Mouse (Mus musculus) hindbrain, embryonic 13.5 days (tissue): ENCODE results near the gene Ahdc1. TPM values are rescaled to one million over a fixed set of nuclear protein-coding genes. Genes with fewer than 3 reads are reported as not detected.

Experiments used
- ATAC-seq: fragments of 200-750 bp; cut with Nextera tagmentation; 2 replicates; pipeline ENCODE4 v1.8.0; 2017; ENCODE audit warnings: moderate TSS enrichment; ENCODE audit not compliant: low FRiP score
- H3K27ac ChIP-seq: fragments of 300-500 bp; sonication (generic); 2 replicates; pipeline ENCODE4 v1.5.1; 2015; ENCODE audit warnings: inconsistent platforms, mild to moderate bottlenecking, moderate library complexity
- H3K27me3 ChIP-seq: fragments of 300-500 bp; sonication (generic); 2 replicates; pipeline ENCODE4 v1.6.1; 2015; ENCODE audit warnings: mild to moderate bottlenecking, inconsistent platforms
- H3K36me3 ChIP-seq: fragments of 300-500 bp; sonication (generic); 2 replicates; pipeline ENCODE4 v1.6.1; 2015; ENCODE audit warnings: mild to moderate bottlenecking, inconsistent platforms
- H3K4me1 ChIP-seq: fragments of 300-500 bp; sonication (generic); replicated peaks from 2 replicates; pipeline ENCODE4 v1.6.1; 2015; ENCODE audit warnings: inconsistent platforms
- H3K4me2 ChIP-seq: fragments of 300-500 bp; sonication (generic); 2 replicates; pipeline ENCODE4 v1.6.1; 2015; ENCODE audit warnings: inconsistent platforms, mild to moderate bottlenecking, moderate library complexity
- H3K4me3 ChIP-seq: fragments of 300-500 bp; sonication (generic); 2 replicates; pipeline ENCODE4 v1.5.1; 2015; ENCODE audit warnings: mild to moderate bottlenecking, inconsistent platforms
- H3K9ac ChIP-seq: fragments of 300-500 bp; sonication (generic); 2 replicates; pipeline ENCODE4 v1.6.1; 2015; ENCODE audit warnings: mild to moderate bottlenecking, inconsistent platforms
- H3K9me3 ChIP-seq: fragments of 300-500 bp; sonication (generic); 2 replicates; pipeline ENCODE4 v1.6.1; 2016; ENCODE audit warnings: inconsistent platforms
- WGBS: fragments of 180-500 bp; shearing (Covaris S2); methylation state at CpG from one replicate; pipeline ENCODE4 v1.1.7; 2015; 5-methylcytosine and 5-hydroxymethylcytosine counted together
- polyA plus RNA-seq: library from polyadenylated mRNA; unstranded; fragments of >200 nt; fragmentation: Nextera tagmentation; extraction: Ambion mirVana; gene quantifications from 2 replicates; pipeline ENCODE4 v1.2.1, GENCODE M21; 2015

The Ahdc1 gene
- polyA plus RNA-seq, 1 experiment from 2014 or later, result 12.5 TPM

- Histone ChIP-seq H3K4me2 (no peak overlapping the region), H3K4me1 (peaks cover 50% of the 10 kb centered on the region), H3K36me3 (peaks cover 73% of the 10 kb centered on the region), H3K4me3 (no peak overlapping the region), H3K9me3 (no peaks in the 10 kb centered on the region), H3K9ac (peak overlapping the region; percentile 13; the same call in 1 of the 2 replicates), H3K27me3 (no peaks in the 10 kb centered on the region), H3K27ac (peak overlapping the region; percentile 69)
- 82% methylated on average over 12 of the region's 12 CpGs for WGBS
- 0 out of 2 replicates have a peak, but pooled peaks have one; percentile 32 for ATAC-seq
Observed at GRCm38 (mm10) chr4:133068400-133069138, 57.5 kb downstream of the Ahdc1 start.

DNA sequence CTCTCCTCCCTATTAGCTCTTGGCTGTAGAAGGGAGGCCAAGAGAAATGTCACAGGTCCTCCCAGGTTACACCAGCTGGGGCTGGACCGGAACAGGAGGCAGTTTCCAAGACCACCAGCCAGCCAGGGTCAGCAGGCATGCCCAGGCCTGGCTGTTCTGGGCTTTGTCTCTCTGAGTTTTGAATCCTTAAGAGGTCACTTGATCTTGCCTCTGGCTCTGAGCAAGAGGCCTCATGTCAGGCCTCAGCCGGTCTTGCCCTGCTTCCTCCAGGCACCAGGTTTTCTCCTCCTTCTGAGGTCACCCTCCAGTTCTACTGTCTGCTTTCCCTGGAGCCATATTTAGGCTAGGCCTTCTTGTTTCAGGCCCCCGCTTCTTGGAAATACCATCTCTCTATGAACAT lies 59.3 kb downstream of the Ahdc1 start:
- no peak for ATAC-seq
- H3K4me1 ChIP-seq, result peaks cover 68% of the 10 kb centered on the region

GRCm38 (mm10) chr4:133070821-133071372 lies 59.8 kb downstream of the Ahdc1 start:
- no peak overlapping the region for H3K4me3 ChIP-seq
- 94% methylated on average over 5 of the region's 5 CpGs for WGBS
- H3K36me3 ChIP-seq, result peaks cover 50% of the 10 kb centered on the region
- H3K4me1 ChIP-seq, result peaks cover 73% of the 10 kb centered on the region
- H3K4me2 ChIP-seq, result no peak overlapping the region
- no peaks in the 10 kb centered on the region for H3K27me3 ChIP-seq
- peak overlapping the region; percentile 58; the same call in 1 of the 2 replicates for H3K27ac ChIP-seq
- ATAC-seq, result no peak
- H3K9me3 ChIP-seq, result no peaks in the 10 kb centered on the region
- H3K9ac ChIP-seq, result 0 out of 2 replicates have a peak overlapping the region, but pooled peaks have one; percentile 46

More for the DNA sequence above, 59.3 kb downstream of the Ahdc1 start:
- no peaks in the 10 kb centered on the region for H3K27me3 ChIP-seq
- peaks cover 55% of the 10 kb centered on the region for H3K36me3 ChIP-seq
- H3K4me2 ChIP-seq, result no peak overlapping the region
- H3K4me3 ChIP-seq, result no peak overlapping the region
- 90% methylated on average over 3 of the region's 3 CpGs for WGBS
- H3K27ac ChIP-seq, result no peak overlapping the region; the same call in 1 of the 2 replicates
- H3K9me3 ChIP-seq, result no peaks in the 10 kb centered on the region
- 0 out of 2 replicates have a peak overlapping the region, but pooled peaks have one; percentile 46 for H3K9ac ChIP-seq

- no peak for ATAC-seq
- H3K27me3 ChIP-seq, result no peaks in the 10 kb centered on the region
- peaks cover 42% of the 10 kb centered on the region for H3K36me3 ChIP-seq
- H3K4me1 ChIP-seq, result peaks cover 76% of the 10 kb centered on the region
- 61% methylated on average over 8 of the region's 8 CpGs for WGBS
- H3K9ac ChIP-seq, result no peak overlapping the region
- no peak overlapping the region for H3K4me2 ChIP-seq
- peak overlapping the region; percentile 87 for H3K27ac ChIP-seq
- H3K9me3 ChIP-seq, result no peaks in the 10 kb centered on the region
- no peak overlapping the region for H3K4me3 ChIP-seq
Observed at GRCm38 (mm10) chr4:133073192-133073591, 62.1 kb downstream of the Ahdc1 start.

- Histone ChIP-seq H3K36me3 (peaks cover 52% of the 10 kb centered on the region), H3K9me3 (no peaks in the 10 kb centered on the region), H3K4me1 (peaks cover 74% of the 10 kb centered on the region), H3K4me3 (no peak overlapping the region), H3K9ac (peak overlapping the region; percentile 60), H3K27me3 (no peaks in the 10 kb centered on the region), H3K4me2 (no peak overlapping the region), H3K27ac (peak overlapping the region; percentile 87)
- 20% methylated on average over 9 of the region's 9 CpGs for WGBS
- peak; percentile 57 for ATAC-seq
Observed at GRCm38 (mm10) chr4:133074070-133074819, 63.2 kb downstream of the Ahdc1 start.

GRCm38 (mm10) chr4:133074894-133075572 lies 64.0 kb downstream of the Ahdc1 start:
- Histone ChIP-seq H3K27me3 (no peaks in the 10 kb centered on the region), H3K36me3 (peaks cover 46% of the 10 kb centered on the region), H3K27ac (peak overlapping the region; percentile 87), H3K4me1 (peaks cover 76% of the 10 kb centered on the region), H3K9ac (peak overlapping the region; percentile 60), H3K9me3 (no peaks in the 10 kb centered on the region), H3K4me2 (no peak overlapping the region), H3K4me3 (no peak overlapping the region)
- 58% methylated on average over 8 of the region's 8 CpGs for WGBS
- ATAC-seq, result 0 out of 2 replicates have a peak, but pooled peaks have one; percentile 17

DNA sequence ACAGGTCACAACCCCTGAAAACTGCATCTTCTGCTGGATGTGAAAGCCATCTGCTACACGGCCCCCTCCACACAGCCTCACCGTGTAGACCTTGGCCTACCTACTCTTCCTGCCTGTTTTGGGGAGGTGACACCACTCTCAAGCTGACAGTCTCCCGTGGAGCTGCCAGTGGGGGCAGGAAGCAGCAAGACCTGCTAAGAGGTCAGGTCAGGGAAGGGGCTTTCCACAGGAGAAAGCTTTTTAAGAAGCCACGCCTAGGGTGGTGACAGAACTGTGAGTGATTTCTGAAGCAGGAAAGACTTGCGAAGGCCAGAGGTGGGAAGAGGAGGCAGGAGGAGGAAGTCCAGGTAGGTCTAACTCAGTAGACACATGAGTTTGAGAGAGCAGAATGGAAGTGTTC lies 67.9 kb downstream of the Ahdc1 start:
- Histone ChIP-seq H3K27me3 (no peaks in the 10 kb centered on the region), H3K9ac (no peak overlapping the region), H3K4me3 (no peak overlapping the region), H3K27ac (peak overlapping the region; percentile 1), H3K36me3 (peaks cover 18% of the 10 kb centered on the region), H3K4me2 (no peak overlapping the region), H3K9me3 (no peaks in the 10 kb centered on the region), H3K4me1 (peaks cover 47% of the 10 kb centered on the region)
- ATAC-seq, result no peak
- 64% methylated on average over 5 of the region's 5 CpGs for WGBS

- peaks cover 47% of the 10 kb centered on the region for H3K4me1 ChIP-seq
- H3K27me3 ChIP-seq, result no peaks in the 10 kb centered on the region
- H3K9ac ChIP-seq, result no peak overlapping the region
- H3K4me3 ChIP-seq, result no peak overlapping the region
- ATAC-seq, result no peak
- no peaks in the 10 kb centered on the region for H3K9me3 ChIP-seq
- H3K36me3 ChIP-seq, result peaks cover 18% of the 10 kb centered on the region
- H3K27ac ChIP-seq, result peak overlapping the region; percentile 1; the same call in 1 of the 2 replicates
- WGBS, result 47% methylated on average over 7 of the region's 7 CpGs
- H3K4me2 ChIP-seq, result no peak overlapping the region
Observed at GRCm38 (mm10) chr4:133079416-133080113, 68.5 kb downstream of the Ahdc1 start.

DNA sequence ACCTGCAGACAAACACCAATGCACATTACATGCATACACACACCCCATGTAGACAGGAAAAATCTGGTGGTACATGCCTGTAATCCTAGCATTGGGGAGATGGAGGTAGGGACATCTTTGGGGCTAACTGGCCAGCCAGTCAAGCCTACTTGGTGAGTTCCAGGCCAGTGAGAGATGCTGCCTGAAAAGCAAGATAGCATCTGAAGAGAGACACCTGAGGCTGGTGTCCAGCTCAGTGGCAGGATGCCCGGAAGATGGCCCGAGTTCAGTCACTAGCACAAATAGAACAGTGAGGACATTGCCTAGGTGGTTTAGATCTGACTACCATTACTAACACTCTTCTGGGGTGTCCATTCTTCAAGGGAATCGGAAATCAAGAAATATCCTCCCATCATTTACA lies 69.8 kb downstream of the Ahdc1 start:
- no peaks in the 10 kb centered on the region for H3K9me3 ChIP-seq
- H3K4me3 ChIP-seq, result no peak overlapping the region
- H3K27me3 ChIP-seq, result no peaks in the 10 kb centered on the region
- no peak overlapping the region for H3K4me2 ChIP-seq
- WGBS, result 85% methylated on average over 3 of the region's 3 CpGs
- H3K27ac ChIP-seq, result peak overlapping the region; percentile 12; the same call in 1 of the 2 replicates
- peaks cover 47% of the 10 kb centered on the region for H3K4me1 ChIP-seq
- no peak for ATAC-seq
- H3K9ac ChIP-seq, result no peak overlapping the region
- peaks cover 18% of the 10 kb centered on the region for H3K36me3 ChIP-seq

DNA sequence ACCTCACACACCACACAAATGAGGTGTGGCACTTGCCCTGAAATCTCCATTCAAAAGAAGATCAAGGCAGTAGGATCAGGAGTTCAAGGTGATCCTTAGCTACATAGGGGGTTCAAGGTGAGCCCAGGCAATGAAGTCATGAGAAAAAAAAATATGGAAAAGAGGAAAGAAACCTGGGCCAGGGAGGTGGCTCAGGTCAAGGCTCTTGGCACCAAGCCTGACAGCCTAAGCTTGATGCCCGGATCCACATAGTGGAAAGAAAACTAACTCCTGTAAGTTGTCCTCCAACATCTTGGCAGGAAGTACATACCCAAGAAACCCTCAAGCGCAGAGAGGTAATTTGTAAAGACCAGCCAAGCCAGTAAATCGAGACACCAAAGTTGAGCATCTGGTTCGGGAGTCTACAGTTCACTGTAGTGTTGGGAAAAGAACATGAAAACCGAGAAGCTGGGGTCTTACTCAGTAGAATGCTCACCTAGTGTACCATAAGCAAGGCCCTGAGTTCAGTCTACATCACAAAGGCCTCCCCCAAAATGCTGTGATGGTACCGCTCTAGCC lies 71.2 kb downstream of the Ahdc1 start:
- no peak overlapping the region for H3K9ac ChIP-seq
- H3K36me3 ChIP-seq, result peaks cover 18% of the 10 kb centered on the region
- no peaks in the 10 kb centered on the region for H3K27me3 ChIP-seq
- H3K27ac ChIP-seq, result no peak overlapping the region
- H3K4me1 ChIP-seq, result peaks cover 47% of the 10 kb centered on the region
- 91% methylated on average over 6 of the region's 6 CpGs for WGBS
- no peak overlapping the region for H3K4me2 ChIP-seq
- ATAC-seq, result no peak
- H3K4me3 ChIP-seq, result no peak overlapping the region
- no peaks in the 10 kb centered on the region for H3K9me3 ChIP-seq
